In genomic region chr3:118434311-118434710, GRCm38 (mm10) we compare ENCODE assay signal across 9 mouse cellular contexts.
DNase-seq lines count a peak whose midpoint lies in the region; ATAC-seq and TF ChIP-seq lines count a peak whose summit lies in the region.
"Had no signal": no experiment of that assay in that cellular context is flagged by ENCODE, and none has a peak within 500 bp of the region (broad histone marks: within the 10 kb centered on the region; RNA-seq: fewer than 3 reads in every experiment).

No protein-coding gene starts in this region.

- WGBS in lung, embryonic 15.5 days, result under 1% methylated on average over 17 of the region's 17 CpGs
- WGBS in intestine, embryonic 15.5 days, result 1% methylated on average over 17 of the region's 17 CpGs
- WGBS in olfactory bulb, adult 2 months, result 1% methylated on average over 17 of the region's 17 CpGs

- no peaks in the 10 kb centered on the region for H3K36me3 ChIP-seq in lung, embryonic 15.5 days
- H3K36me3 ChIP-seq in intestine, embryonic 15.5 days, result no peaks in the 10 kb centered on the region

- no peak for TF ChIP-seq CTCF in olfactory bulb, adult 2 months (IDR thresholded peaks at IDR 0.05; ENCODE audit: insufficient read depth, low read depth, low read length)

- H3K27ac ChIP-seq in lung, embryonic 15.5 days, result no peak overlapping the region
- H3K27ac ChIP-seq in intestine, embryonic 15.5 days, result no peak overlapping the region
- no peak overlapping the region for H3K27ac ChIP-seq in olfactory bulb, adult 2 months (ENCODE audit: insufficient read depth, low read depth, low read length)

- peak overlapping the region; percentile 78 for H3K4me2 ChIP-seq in lung, embryonic 15.5 days
- peak overlapping the region; percentile 82 for H3K4me2 ChIP-seq in intestine, embryonic 15.5 days (replicated peaks)

- no peak overlapping the region for H3K9ac ChIP-seq in lung, embryonic 15.5 days
- no peak overlapping the region for H3K9ac ChIP-seq in intestine, embryonic 15.5 days

- no peaks in the 10 kb centered on the region for H3K9me3 ChIP-seq in lung, embryonic 15.5 days
- H3K9me3 ChIP-seq in intestine, embryonic 15.5 days, result no peaks in the 10 kb centered on the region

- peak overlapping the region; percentile 43 for H3K4me3 ChIP-seq in lung, embryonic 15.5 days
- H3K4me3 ChIP-seq in intestine, embryonic 15.5 days (replicated peaks), result peak overlapping the region; percentile 43
- peak overlapping the region; percentile 59 for H3K4me3 ChIP-seq in olfactory bulb, adult 2 months (ENCODE audit: insufficient read depth, low read depth, low read length)
- H3K4me3 ChIP-seq: erythroblast, embryonic 14.5 days had no signal

- H3K27me3 ChIP-seq in lung, embryonic 15.5 days, result peaks cover 62% of the 10 kb centered on the region
- H3K27me3 ChIP-seq in intestine, embryonic 15.5 days (replicated peaks), result peaks cover 40% of the 10 kb centered on the region

- H3K4me1 ChIP-seq in lung, embryonic 15.5 days, result peaks cover 15% of the 10 kb centered on the region
- H3K4me1 ChIP-seq in intestine, embryonic 15.5 days (replicated peaks), result peaks cover 17% of the 10 kb centered on the region
- no peaks in the 10 kb centered on the region for H3K4me1 ChIP-seq in olfactory bulb, adult 2 months (ENCODE audit: control insufficient read depth, insufficient read depth, low read length)

- DNase-seq in cerebellum, postnatal 4 days (ENCODE audit: low spot score in 2 of 2), result no peak
- no peak for DNase-seq in lung, adult 18-20 months
- no peak for DNase-seq in gastrocnemius, adult 18-20 months (ENCODE audit: low spot score)
- DNase-seq in spleen, postnatal 14 days (ENCODE audit: low spot score in 2 of 2), result no peak

- 0 out of 2 replicates have a peak, but pooled peaks have one; percentile 7 for ATAC-seq in cerebellum, adult (ENCODE audit: insufficient number of reproducible peaks, low FRiP score, low TSS enrichment)
- ATAC-seq in lung, embryonic 15.5 days (ENCODE audit: borderline replicate concordance, extremely low read depth, low FRiP score, low TSS enrichment), result 0 out of 2 replicates have a peak, but pooled peaks have one; percentile 24
- peak; percentile 37 for ATAC-seq in intestine, embryonic 15.5 days

- TF ChIP-seq POLR2A in olfactory bulb, adult 2 months (IDR thresholded peaks at IDR 0.05; ENCODE audit: insufficient read depth, low read depth, low read length), result no peak
